Mouse (Mus musculus): ENCODE data around the gene Myo9a.

Myo9a gene

GRCm38 (mm10) chr9:59750267-59751065 is at the start of gene Myo9a, which contains the start of gene Senp8:
Myo9a (plus strand) TSS chr9:59750896.
Senp8 (minus strand) TSS chr9:59750710.
- peak; percentile 99 to 100 for DNase-seq

DNA sequence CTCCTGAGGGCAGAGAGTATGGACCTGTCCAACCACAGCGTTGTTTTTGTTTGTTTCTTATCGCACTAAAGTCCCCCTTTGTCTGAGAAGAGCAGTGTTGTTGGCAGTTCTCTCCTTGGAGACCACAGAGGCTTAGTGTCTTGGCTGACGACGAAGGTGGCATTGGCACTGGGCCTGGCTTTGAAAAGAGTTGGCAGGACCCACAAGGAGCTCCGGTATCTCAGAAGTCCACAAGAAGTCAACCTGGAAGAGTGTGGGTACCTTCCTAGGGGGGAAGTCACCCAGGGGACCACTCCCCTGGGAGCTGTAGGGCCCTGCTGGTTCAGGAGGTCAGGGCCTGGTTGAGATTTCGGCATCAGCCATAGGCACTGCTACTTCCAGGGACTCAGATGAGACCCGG is 49.6 kb upstream of the Myo9a start:
- DNase-seq = no peak

- no peak for DNase-seq
These were observed 47.6 kb upstream of the Myo9a start for GRCm38 (mm10) chr9:59703099-59703498.

- DNase-seq = no peak
These were observed 43.6 kb upstream of the Myo9a start for GRCm38 (mm10) chr9:59706850-59707825.

DNA sequence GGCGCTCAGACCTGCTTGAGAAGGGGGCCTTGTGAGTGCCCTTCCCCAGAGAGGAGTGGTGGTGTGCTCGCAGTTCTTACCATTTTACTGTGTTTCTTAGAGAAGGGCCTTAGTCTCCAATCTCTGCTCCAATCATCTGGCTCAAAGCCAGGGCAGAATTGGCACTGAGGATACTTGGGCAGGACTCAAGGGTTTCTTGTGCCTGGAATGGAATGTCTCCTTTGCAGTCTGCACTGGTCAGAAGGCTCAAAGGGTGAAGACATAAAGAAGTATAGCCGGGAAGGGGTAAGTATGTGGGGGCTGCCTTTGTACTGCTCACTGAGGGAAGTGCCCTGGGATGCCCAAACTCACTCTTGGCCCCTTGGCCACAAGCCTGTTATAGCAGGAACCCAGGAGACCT is 41.5 kb upstream of the Myo9a start:
- no peak for DNase-seq

DNA sequence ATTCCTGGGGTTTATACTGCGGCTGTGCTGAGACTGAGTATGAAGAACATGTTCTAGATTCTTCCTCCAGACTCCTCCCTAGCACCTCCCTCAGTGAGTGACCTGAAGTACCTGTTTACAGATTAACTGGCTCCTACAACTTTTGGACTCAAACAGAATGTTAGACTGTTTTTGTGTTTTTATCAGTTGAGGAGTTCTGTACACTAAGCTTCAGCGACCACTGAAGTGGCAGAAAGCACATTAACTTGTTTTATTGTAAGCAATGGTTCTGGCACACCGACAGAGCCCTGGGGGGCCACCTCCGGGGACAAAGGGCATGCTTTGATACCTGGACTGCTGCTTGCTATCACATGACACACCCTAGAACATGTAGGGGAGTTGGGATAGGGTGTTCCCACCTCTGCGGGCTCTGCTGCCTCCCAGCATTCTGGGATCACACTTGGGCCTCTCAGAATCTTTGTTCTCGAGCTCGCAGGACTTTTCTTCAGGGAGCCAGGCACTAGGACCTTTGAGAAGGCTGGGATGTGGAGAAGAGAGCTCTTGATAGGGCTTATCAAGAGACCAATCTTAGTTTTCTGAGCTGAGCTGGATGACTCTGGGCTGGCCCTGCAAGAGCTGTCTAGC is 34.3 kb upstream of the Myo9a start:
- DNase-seq = no peak

DNA sequence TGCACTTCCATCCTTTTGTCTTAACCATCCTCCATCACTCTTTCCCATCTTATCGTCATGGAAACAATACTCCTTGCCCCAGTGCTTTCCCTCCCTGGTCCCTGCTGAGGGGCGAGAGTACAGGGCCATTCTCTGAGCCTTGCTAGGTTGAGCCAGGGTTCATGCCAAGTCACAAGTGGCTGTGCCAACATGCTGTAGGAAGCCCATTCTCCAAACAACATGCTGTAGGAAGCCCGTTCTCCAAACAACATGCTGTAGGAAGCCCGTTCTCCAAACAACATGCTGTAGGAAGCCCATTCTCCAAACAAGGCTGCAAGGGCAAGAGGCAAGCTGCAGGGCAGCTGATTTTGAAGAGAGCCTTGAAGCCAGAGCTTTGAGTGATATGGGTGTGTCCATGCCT is 32.5 kb upstream of the Myo9a start:
- no peak for DNase-seq

GRCm38 (mm10) chr9:59721144-59721543 is 29.6 kb upstream of the Myo9a start:
- no peak for DNase-seq

DNA sequence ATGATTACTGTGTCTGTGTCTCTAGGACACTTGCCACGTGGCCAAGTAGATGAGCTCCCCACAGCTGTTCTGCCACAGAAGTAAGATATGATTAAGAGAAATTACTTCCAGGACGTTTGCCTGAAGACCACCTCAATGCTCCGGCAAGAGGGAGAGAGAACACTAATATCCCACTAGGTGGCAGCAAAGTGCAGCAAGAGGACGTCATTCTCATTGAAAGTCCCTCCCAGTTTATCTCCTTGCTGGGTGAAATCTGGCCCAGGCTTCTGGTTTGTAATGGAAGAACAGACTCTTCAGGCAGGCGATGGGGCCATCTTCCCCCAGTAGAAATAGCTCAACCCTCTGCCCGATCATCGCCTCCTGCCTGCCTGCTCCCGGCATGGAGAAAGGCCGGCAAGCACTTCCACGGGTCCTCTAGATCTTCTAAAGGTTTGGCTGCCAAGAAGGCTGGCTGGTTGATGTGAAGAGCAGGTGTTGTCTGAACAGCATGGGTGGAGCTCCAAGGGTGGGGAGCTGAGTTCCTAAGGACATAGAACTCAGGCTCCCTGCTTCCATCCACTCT is 27.5 kb upstream of the Myo9a start:
- DNase-seq = peak; percentile 64 to 76

GRCm38 (mm10) chr9:59723791-59724442 is 26.8 kb upstream of the Myo9a start:
- DNase-seq = peak; percentile 35 to 41

DNA sequence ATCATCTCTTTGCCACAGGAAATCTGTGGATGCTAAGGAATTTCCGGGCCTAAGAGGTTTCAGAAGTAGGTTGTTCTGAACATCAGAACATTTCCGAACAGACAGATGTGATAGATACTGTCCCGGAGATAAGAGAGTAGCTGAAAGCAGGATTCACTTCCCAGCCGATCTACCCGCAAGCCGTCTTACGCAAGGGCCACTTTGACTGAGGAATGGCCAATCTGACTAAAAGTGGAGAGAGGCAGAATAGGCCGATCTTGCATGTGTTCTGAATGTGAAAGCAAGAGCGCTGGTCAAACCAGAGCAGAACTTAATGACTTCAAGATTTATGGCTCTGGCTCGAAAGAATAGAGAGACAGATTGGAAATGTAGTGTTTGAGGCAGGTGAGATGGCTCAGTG is 25.2 kb upstream of the Myo9a start:
- DNase-seq = no peak

DNA sequence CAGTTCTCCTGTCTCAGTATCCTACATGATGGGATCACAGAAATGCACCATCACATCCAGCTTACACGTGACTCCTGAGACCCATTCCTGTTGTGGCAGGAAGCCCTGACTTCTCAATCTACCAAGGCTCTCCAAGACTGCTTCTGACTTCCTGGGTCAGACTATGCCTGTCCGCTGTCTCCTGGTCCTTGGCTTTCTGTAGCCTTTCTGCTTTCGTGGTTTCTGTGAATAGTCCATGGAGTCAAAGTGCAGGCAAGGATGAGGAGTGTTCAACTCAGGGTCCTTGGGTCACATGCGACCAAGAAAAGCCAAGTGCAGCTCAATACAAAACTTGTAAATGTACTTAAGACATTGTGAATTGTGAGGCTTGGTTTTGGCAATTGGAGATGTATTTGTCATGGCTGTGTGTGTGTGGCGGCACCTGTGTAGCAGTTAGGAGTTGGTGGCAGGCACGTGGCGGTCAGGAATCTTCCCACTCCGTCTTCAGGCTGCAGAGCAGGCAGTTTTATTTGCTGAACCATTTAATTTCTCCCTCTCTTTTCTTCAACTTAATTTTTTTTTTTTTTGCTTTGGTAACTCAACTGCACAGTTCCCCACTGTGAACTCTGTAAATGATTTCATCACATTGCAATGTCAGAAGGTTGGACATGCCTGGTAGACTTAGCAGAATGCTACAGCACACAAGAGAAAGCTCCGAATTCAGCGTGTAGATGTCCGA is 23.0 kb upstream of the Myo9a start:
- DNase-seq = no peak

GRCm38 (mm10) chr9:59731136-59731535 is 19.6 kb upstream of the Myo9a start:
- DNase-seq = no peak

DNA sequence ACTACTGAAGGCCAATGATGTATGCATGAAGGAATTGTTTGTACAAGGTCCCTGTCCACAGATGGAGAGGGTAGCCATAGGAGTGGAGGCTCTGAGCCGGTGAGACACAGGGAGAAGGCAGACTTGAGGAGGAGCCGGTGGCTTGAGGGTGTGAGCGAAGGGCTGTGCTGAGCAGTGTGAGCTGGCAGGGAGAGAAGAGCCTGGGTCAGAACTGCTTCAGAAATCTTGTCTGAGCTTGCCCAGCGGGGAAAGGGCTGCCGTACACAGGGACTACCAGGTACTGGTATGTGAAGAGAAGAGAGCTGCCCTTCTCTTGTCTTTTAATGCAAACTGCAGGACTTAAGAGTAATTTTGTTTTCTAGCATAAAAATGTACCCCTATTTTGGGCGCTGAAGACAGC is 17.6 kb upstream of the Myo9a start:
- DNase-seq = no peak

GRCm38 (mm10) chr9:59735394-59735793 is 15.3 kb upstream of the Myo9a start:
- no peak for DNase-seq

DNA sequence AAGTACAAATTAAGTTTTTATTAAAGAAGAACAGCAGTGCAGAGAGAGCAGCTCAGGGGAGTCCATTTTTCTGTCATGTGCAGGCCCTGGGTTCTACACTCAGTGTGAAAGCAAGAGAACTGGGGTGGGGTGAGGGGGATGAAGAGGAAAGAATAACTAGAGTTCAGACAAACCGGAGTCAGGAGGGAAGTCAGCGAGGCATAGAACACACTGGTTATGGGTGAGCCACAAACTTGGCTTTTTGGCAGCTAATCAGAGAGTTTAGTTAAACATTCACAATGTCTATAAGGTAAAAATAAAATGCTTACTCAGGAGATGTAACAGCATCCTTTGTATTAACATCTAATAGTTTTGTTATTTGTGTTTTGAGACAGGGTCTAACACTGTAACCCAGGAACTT is 10.1 kb upstream of the Myo9a start:
- no peak for DNase-seq

DNA sequence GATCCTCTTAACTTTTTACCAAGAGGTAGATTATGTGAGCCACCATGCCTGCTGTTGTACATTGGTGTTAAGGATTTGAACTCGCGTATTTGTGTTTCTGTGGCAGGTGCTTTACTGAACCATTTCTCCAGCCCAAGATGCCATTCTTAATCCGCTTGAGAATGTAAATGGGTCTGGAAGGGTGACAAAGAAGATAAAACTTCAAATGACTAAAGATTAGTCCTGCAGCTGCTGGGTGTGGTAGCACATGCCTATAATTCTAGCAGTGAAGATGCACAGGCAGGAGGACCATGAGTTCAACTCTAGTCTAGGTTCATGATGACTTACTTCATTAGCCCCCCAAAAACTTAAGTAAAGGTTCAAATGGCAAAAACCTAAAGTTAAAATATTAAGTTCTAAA is 6.8 kb upstream of the Myo9a start:
- no peak for DNase-seq

DNA sequence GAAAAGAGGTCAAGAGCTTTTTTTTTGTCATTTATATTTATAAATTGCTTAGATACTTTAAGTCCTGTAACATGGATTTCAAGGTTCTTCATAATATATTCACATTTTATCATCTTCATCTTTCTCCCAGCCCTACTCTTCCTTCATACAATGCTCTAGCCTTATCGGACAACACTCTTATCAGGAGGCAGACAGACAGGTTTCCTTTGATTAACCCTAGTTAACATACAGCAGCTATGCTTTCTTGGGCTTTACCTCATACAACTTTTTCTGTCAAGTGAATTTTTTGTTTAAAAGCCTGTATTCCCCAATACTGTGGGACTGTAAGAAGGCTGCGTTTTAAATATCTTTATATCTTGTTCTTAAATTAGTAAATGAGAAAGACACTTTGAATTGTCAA is 2.3 kb upstream of the Myo9a start:
- no peak for DNase-seq

GRCm38 (mm10) chr9:59748969-59749368 is 1.7 kb upstream of the Myo9a start:
- no peak for DNase-seq

DNA sequence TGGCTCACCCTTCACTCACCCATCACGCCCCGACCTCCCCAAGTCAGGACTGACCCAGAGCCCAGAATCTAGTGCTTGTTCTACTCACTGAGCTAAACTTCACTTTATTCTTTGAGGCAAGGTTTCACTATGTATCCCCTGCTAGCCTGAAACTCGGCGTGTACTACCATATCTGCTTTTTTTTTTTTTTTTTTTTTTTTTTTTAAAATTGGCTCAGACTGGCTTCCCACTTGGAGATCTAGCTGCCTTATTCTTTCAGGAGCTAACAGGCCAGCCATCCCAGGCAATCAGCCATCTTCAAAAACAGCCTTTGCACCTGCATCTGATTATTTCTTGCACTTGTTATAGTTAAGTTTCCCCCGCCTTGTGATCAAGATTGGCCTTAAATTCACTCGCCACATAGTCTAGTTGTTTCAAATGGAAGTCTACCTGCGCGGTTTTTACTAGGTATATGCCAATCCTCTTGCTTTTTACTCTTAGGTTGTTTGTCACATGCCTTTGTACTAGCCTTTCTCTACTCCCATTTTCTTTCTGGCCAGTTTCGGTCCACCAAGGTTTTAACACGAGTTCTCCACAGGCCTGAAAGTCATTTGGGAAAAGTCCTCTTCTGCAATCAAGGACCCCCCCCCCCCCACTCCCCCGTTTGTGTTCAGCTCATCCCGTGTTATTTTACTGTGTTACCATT is 973 bp upstream of the Myo9a start:
- DNase-seq = peak in 1 of 2 experiments; percentile 17

DNA sequence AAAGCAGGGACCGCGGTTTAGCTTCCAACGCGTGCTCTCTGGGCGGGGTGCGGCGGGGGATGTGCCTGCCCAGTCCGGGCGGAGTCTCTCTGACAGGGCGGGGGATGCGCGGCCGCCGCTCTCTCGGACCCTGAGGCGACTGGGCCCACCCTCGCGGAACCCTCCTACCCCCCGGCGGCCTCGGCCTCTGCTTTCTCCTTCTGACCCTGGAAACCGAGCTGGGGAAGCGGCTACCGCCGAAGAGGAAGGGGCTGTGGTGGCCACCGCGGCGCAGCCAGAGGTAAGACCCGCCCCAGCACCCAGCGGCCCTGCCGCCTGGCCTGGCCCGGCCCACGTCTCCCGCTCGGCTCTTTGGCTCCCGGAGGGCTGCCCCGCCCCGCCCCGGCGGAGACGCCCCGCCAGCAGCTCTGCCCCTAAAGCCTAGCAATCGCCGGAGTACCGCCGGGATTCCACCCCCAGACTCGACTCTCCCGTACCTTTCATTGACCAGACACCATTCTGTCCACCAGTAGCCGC is 428 bp downstream of the Myo9a start:
- DNase-seq = peak in 1 of 2 experiments; percentile 74
